Mouse (Mus musculus): ENCODE measurements around the gene Prkd1.

DNA sequence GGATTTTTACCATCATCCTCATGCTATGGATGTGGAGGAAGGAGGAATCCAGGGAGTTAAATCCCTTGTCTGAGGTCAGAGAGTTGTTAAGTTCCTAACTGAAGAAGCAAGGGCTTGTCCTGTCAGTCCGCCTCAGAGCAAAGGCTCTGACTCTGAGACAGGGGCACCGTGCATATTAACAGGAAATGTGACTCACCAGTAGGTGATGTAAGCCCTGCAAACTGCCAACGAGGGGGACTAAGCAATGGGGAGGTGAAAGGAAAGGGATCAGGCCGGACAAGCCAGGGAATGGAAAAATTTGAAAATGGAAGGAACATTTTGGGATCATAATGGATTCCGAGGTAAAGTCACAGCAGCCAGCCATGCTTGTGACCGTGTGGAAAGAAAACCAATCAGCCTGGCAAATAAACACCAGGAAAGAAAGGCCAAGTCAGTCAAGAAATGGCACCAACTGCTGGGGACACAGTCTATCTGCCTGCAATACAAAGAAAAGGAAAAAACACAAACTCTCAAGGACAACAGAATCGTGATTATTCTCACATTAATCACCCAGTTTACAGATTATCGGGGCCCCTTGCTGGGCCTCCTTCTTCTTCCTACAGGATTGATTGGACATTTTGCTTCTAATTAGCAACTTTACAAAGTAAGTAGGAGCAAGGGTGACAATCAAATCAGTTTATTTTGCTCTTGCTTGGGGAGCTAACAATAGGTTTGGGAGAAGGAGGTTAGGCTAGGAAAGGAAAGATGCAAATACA lies 103.9 kb downstream of the Prkd1 start:
- TF ChIP-seq MAFK (IDR thresholded peaks at IDR 0.05; ENCODE audit: insufficient read depth, low read depth, low read length), result no peak
- TF ChIP-seq ZNF384 (IDR thresholded peaks at IDR 0.05; ENCODE audit: low read depth, low read length), result no peak
- no peak for TF ChIP-seq CHD2 (IDR thresholded peaks at IDR 0.05; ENCODE audit: low read depth, low read length)
- TF ChIP-seq HCFC1 (IDR thresholded peaks at IDR 0.05; ENCODE audit: borderline replicate concordance, insufficient read depth, low read length), result no peak
- TF ChIP-seq ZC3H11A (IDR thresholded peaks at IDR 0.05; ENCODE audit: borderline replicate concordance, low read depth, low read length), result no peak
